Mouse (Mus musculus): ENCODE measurements around the gene Mt2. TPM values are rescaled to one million over a fixed set of nuclear protein-coding genes. Genes with fewer than 3 reads are reported as not detected.

Mt2 gene
- polyA plus RNA-seq, 1 experiment from 2014 or later = 1,162 TPM

DNA sequence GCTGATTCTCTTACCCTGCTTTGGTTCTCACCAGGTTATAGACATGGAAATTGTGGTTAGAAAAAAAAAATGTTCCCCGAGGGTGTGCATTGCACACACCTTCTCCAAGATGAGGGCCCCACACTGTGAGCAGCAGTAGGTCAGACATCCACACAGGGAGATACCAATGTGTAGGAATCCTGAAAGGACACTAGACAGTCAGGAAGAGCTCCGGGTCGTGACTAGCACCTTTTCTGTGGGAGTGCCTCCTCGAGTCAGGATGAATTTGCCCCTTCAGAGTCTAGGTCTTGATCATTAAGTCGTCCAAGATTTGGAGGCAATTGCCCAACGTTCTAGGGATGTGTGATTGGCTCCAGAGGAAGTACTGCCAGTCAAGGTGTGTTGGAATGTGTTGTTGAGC lies 13.3 kb downstream of the Mt2 start:
- H3K4me3 ChIP-seq (replicated peaks) = peak overlapping the region; percentile 34
- WGBS (ENCODE audit: insufficient replicate concordance) = 45% methylated on average over 6 of the region's 6 CpGs
- peaks cover 45% of the 10 kb centered on the region for H3K27me3 ChIP-seq
- ATAC-seq (ENCODE audit: low read depth) = no peak
- peak overlapping the region; percentile 70 for H3K4me2 ChIP-seq
- peak overlapping the region; percentile 72 for H3K9ac ChIP-seq
- H3K4me1 ChIP-seq (replicated peaks) = peaks cover 90% of the 10 kb centered on the region
- peak overlapping the region; percentile 96 for H3K27ac ChIP-seq
- no peaks in the 10 kb centered on the region for H3K9me3 ChIP-seq (replicated peaks)
- DNase-seq = no peak
- peaks cover 3% of the 10 kb centered on the region for H3K36me3 ChIP-seq

- WGBS (ENCODE audit: insufficient replicate concordance) = under 1% methylated on average over 17 of the region's 17 CpGs
- no peaks in the 10 kb centered on the region for H3K9me3 ChIP-seq (replicated peaks)
- peak overlapping the region; percentile 34 for H3K4me3 ChIP-seq (replicated peaks)
- DNase-seq (peak; percentile 89), ATAC-seq (ENCODE audit: low read depth) (peak; percentile 83)
- no peaks in the 10 kb centered on the region for H3K36me3 ChIP-seq
- H3K27ac ChIP-seq = peak overlapping the region; percentile 96
- H3K4me1 ChIP-seq (replicated peaks) = peaks cover 91% of the 10 kb centered on the region
- H3K4me2 ChIP-seq = peak overlapping the region; percentile 70
- peaks cover 45% of the 10 kb centered on the region for H3K27me3 ChIP-seq
- H3K9ac ChIP-seq = peak overlapping the region; percentile 72
Measured at GRCm38 (mm10) chr8:94186542-94186941, 14.1 kb downstream of the Mt2 start.

- H3K27ac ChIP-seq = peak overlapping the region; percentile 96
- 42% methylated on average over 21 of the region's 21 CpGs for WGBS (ENCODE audit: insufficient replicate concordance)
- DNase-seq = no peak
- ATAC-seq (ENCODE audit: low read depth) = no peak
- no peaks in the 10 kb centered on the region for H3K36me3 ChIP-seq
- no peaks in the 10 kb centered on the region for H3K9me3 ChIP-seq (replicated peaks)
- peak overlapping the region; percentile 70 for H3K4me2 ChIP-seq
- H3K9ac ChIP-seq = peak overlapping the region; percentile 72
- H3K4me1 ChIP-seq (replicated peaks) = peaks cover 85% of the 10 kb centered on the region
- H3K4me3 ChIP-seq (replicated peaks) = peak overlapping the region; percentile 34
- H3K27me3 ChIP-seq = peaks cover 45% of the 10 kb centered on the region
Measured at GRCm38 (mm10) chr8:94187290-94188002, 15.0 kb downstream of the Mt2 start.

DNA sequence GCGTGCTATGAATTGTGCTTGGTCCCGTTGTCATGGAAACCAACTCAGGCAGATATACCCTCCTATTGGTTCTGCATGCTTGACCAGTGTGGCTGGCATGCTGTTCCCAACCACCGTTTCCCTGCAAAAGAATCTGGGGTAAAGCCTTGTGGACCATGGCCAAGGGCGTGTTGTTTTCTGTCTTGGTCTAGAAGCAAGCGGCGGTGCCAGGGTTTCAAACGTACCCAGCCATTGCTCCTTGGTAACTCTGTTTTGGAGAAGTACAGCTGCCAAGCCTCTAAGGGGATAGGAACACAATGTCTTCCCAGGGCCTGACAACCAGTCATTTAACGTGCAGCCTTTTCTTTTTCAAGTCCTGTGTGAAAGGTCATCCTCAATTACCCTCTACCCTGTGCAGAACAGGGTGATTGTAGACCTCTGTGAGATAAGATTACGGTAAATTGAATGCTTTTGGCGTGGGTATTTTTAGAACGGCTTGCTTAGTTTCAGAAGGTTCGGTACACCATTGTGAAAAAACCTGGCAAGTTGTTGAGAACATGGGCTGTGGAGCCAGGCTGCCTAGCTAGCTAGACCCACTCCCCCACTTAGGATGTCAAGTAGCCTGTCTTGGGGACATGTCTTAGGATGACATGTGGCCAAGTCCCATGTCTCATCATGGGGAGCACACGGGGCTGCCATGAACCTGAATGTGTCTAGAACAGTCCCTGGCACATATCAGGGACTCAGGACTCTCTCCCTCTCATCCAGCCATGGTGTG lies 17.0 kb downstream of the Mt2 start:
- 60% methylated on average over 13 of the region's 13 CpGs for WGBS (ENCODE audit: insufficient replicate concordance)
- H3K4me1 ChIP-seq (replicated peaks) = peaks cover 66% of the 10 kb centered on the region
- H3K36me3 ChIP-seq = no peaks in the 10 kb centered on the region

GRCm38 (mm10) chr8:94191101-94191691 lies 18.7 kb downstream of the Mt2 start:
- Histone ChIP-seq H3K36me3 (no peaks in the 10 kb centered on the region), H3K4me3 (replicated peaks) (peak overlapping the region; percentile 54), H3K4me2 (peak overlapping the region; percentile 72), H3K4me1 (replicated peaks) (peaks cover 49% of the 10 kb centered on the region), H3K9ac (peak overlapping the region; percentile 63), H3K27me3 (peaks cover 28% of the 10 kb centered on the region), H3K9me3 (replicated peaks) (no peaks in the 10 kb centered on the region), H3K27ac (peak overlapping the region; percentile 71)
- 7% methylated on average over 21 of the region's 21 CpGs for WGBS (ENCODE audit: insufficient replicate concordance)
- DNase-seq (peak; percentile 80), ATAC-seq (ENCODE audit: low read depth) (peak; percentile 25)

More for the DNA sequence above, 17.0 kb downstream of the Mt2 start:
- Histone ChIP-seq H3K27ac (no peak overlapping the region), H3K27me3 (peaks cover 37% of the 10 kb centered on the region), H3K4me3 (replicated peaks) (no peak overlapping the region), H3K9ac (0 out of 2 replicates have a peak overlapping the region, but pooled peaks have one; percentile 63), H3K4me2 (no peak overlapping the region), H3K9me3 (replicated peaks) (no peaks in the 10 kb centered on the region)
- DNase-seq (no peak), ATAC-seq (ENCODE audit: low read depth) (no peak)

DNA sequence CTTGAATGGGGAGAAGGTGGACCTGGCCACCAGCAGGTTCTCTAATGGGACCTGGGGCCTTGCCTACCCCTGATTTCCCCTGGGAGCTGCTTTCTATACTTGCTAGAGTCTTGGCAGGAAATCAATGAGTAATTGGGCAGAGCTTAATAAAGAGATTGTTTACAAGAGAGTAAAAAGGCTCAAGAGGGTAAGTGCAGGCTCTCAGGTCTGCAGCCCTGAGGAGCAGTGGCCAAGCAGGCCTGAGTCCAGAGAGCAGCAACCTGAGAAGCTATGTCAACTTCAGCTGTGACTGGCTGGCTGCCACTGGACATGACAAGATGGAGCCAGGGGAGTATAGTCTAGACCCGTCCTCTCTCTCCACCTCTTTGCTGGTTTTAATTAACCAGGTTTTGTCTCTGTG lies 20.5 kb downstream of the Mt2 start:
- Histone ChIP-seq H3K27me3 (peaks cover 18% of the 10 kb centered on the region), H3K4me2 (no peak overlapping the region), H3K9me3 (replicated peaks) (no peaks in the 10 kb centered on the region), H3K36me3 (no peaks in the 10 kb centered on the region), H3K27ac (no peak overlapping the region), H3K4me3 (replicated peaks) (no peak overlapping the region), H3K9ac (no peak overlapping the region), H3K4me1 (replicated peaks) (peaks cover 32% of the 10 kb centered on the region)
- WGBS (ENCODE audit: insufficient replicate concordance) = 67% methylated on average over 1 of the region's 1 CpGs
- ATAC-seq (ENCODE audit: low read depth) (no peak), DNase-seq (no peak)

DNA sequence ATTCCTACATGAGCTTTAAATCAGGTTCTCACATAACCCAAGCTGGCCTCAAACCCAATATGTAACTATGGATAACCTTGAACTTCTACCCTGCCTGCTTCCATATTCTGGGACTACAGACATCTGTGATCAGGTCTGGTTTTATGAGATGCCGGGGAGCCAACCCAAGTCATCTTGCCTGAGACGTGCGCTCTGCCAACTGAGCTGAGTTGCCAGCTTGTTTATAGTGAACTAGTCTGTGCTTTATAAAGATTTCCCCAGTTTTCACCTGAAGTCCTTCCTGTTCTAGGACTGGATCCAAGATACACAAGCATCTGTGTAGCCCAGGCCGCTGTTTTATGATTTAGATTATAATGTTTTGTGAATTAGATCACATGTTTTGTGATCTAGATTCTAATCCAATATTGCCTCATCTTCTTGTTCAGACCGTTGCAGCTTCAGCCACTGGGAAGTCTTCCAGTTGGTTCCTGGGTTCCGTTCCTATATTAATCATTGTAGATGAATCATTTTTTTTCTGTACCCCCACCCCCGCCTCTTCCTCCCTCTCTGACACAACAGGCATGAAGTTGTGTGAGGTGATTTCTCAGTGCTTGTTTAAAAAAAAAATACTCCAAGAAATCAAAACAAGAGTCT lies 22.2 kb downstream of the Mt2 start:
- no peak overlapping the region for H3K4me3 ChIP-seq (replicated peaks)
- H3K36me3 ChIP-seq = no peaks in the 10 kb centered on the region
- no peaks in the 10 kb centered on the region for H3K9me3 ChIP-seq (replicated peaks)
- H3K4me2 ChIP-seq = no peak overlapping the region
- H3K9ac ChIP-seq = no peak overlapping the region
- no peak for ATAC-seq (ENCODE audit: low read depth)
- 0 out of 2 replicates have a peak, but pooled peaks cover 5% of the 10 kb centered on the region for H3K27me3 ChIP-seq
- WGBS (ENCODE audit: insufficient replicate concordance) = 78% methylated on average over 7 of the region's 7 CpGs
- no peak for DNase-seq
- H3K27ac ChIP-seq = no peak overlapping the region
- H3K4me1 ChIP-seq (replicated peaks) = peaks cover 23% of the 10 kb centered on the region

DNA sequence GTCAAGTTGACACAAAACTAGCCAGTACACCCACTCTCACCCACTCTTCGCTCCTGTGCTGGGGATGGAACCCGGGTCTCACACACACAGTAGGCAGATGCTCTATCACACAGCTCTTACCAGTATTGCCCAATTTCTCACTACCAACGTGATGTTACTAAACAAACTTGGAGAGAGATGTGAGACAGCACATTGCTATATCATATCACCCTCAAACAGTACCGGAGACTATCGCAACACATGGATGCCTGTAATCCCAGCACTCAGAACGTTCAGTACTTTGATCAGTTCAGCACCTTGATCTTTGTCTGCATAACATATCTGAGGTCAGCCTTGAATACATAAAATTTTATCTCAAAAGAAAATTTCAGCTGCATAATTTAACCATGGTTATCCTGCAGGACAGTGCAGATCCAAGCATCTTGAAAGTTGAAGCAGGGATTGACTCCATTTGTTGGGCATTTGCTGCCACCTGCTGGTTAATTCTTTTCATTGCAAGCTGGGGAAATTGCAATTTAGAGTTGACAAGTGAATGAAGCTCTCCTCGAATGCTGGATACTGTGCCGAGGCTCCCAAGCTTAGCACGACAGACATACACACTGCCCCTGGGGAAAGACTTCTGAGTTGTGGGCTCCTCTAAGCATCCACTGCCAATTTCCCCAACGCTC lies 26.9 kb downstream of the Mt2 start:
- H3K36me3 ChIP-seq = no peaks in the 10 kb centered on the region
- no peak overlapping the region for H3K4me2 ChIP-seq
- no peaks in the 10 kb centered on the region for H3K9me3 ChIP-seq (replicated peaks)
- H3K4me3 ChIP-seq (replicated peaks) = no peak overlapping the region
- no peak overlapping the region for H3K27ac ChIP-seq
- peaks cover 3% of the 10 kb centered on the region; the same call in 1 of the 2 replicates for H3K4me1 ChIP-seq (replicated peaks)
- DNase-seq (peak; percentile 53), ATAC-seq (ENCODE audit: low read depth) (no peak)
- no peak overlapping the region for H3K9ac ChIP-seq
- peaks cover 7% of the 10 kb centered on the region; the same call in 1 of the 2 replicates for H3K27me3 ChIP-seq
- WGBS (ENCODE audit: insufficient replicate concordance) = 44% methylated on average over 10 of the region's 10 CpGs

DNA sequence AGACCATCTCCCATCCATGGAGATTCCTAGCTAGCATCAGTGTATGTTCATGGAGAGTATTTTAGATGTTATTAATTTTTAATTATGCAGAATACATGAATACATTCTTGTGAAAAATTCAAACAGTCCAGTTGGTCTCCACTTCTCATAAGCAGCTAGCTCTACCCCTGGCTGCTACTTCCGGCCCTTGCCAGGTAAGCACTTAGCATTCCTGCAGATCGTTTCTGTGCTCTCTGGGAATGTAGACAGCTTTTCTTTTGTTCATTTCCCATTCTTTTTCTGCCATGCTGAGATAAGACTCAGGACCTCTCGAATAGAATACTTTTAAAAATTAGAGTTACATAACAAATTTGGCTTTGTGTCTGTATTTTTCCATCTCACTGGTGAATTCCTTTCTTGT lies 31.6 kb downstream of the Mt2 start:
- DNase-seq (no peak), ATAC-seq (ENCODE audit: low read depth) (no peak)
- no peak overlapping the region for H3K27ac ChIP-seq
- no peaks in the 10 kb centered on the region for H3K9me3 ChIP-seq (replicated peaks)
- H3K9ac ChIP-seq = no peak overlapping the region
- H3K4me1 ChIP-seq (replicated peaks) = peaks cover 3% of the 10 kb centered on the region; the same call in 1 of the 2 replicates
- H3K27me3 ChIP-seq = peaks cover 11% of the 10 kb centered on the region; the same call in 1 of the 2 replicates
- no peak overlapping the region for H3K4me3 ChIP-seq (replicated peaks)
- H3K4me2 ChIP-seq = no peak overlapping the region
- WGBS (ENCODE audit: insufficient replicate concordance) = 53% methylated on average over 3 of the region's 3 CpGs
- H3K36me3 ChIP-seq = no peaks in the 10 kb centered on the region

DNA sequence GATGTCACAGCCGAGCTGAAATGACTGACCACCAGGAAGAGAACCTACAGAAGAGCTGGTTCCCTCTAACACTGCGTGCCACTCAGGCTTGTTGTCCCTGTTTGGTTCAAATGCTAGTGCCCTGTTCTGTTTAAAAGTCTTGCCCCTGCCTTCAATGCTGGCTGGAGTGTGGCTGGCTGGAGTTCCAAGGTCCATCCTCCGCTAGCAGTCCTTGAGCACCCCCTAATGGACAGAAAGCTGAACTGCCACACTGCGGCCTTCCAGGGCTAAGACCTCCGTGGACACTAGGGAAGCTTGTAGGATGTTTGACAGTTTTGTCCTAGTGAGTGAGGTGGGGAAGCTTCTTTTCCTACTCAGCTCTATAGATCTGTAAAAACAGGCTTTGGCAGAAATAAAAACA lies 33.3 kb downstream of the Mt2 start:
- H3K4me1 ChIP-seq (replicated peaks) = no peaks in the 10 kb centered on the region
- H3K9me3 ChIP-seq (replicated peaks) = no peaks in the 10 kb centered on the region
- H3K27me3 ChIP-seq = peaks cover 13% of the 10 kb centered on the region; the same call in 1 of the 2 replicates
- peak; percentile 57 for DNase-seq
- no peak overlapping the region for H3K4me2 ChIP-seq
- WGBS (ENCODE audit: insufficient replicate concordance) = 13% methylated on average over 5 of the region's 5 CpGs
- H3K9ac ChIP-seq = no peak overlapping the region
- no peak overlapping the region for H3K27ac ChIP-seq
- no peaks in the 10 kb centered on the region for H3K36me3 ChIP-seq
- peak; percentile 75 for ATAC-seq (ENCODE audit: low read depth)
- no peak overlapping the region for H3K4me3 ChIP-seq (replicated peaks)

All from liver, embryonic 13.5 days (tissue).